16 mouse cellular contexts compared by ENCODE assay signal in the genomic region with DNA sequence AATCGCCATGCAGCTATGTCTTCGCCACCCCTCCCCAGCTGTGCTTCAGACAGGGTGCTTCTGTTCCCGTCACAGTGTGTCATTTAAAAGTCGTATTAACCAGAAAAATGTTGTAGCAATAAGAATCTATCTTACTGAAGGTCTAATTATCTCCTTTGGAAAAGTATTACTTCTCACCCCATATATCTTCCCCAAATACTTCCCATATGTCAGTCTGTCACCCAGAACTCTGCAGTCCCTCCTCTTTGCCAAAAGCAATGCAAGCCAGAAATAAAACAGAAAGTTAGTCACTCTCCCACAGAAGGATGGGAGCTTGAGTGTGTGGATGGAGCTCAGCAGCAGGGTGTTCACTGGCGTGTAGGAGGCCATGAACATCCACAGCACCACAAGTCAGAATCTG. TPM values are rescaled to one million over a fixed set of nuclear protein-coding genes. Genes with fewer than 3 reads are reported as not detected.
DNase-seq lines count a peak whose midpoint lies in the region; ATAC-seq and TF ChIP-seq lines count a peak whose summit lies in the region.
"Had no signal": no experiment of that assay in that cellular context is flagged by ENCODE, and none has a peak within 500 bp of the region (broad histone marks: within the 10 kb centered on the region; RNA-seq: fewer than 3 reads in every experiment).

No protein-coding gene starts in this region.

- TF ChIP-seq POLR2A in embryonic fibroblast, embryonic 13.5 days (IDR thresholded peaks at IDR 0.05; ENCODE audit: low read depth, low read length): no peak

- no peak overlapping the region for H3K4me3 ChIP-seq in embryonic fibroblast, embryonic 13.5 days (ENCODE audit: insufficient read depth, low read length)
- no peak overlapping the region for H3K4me3 ChIP-seq in intestine, embryonic 15.5 days (replicated peaks)
- H3K4me3 ChIP-seq: midbrain, embryonic 12.5 days had no signal

- peaks cover 15% of the 10 kb centered on the region for H3K36me3 ChIP-seq in intestine, embryonic 15.5 days
- H3K36me3 ChIP-seq: midbrain, embryonic 12.5 days had no signal

- H3K4me1 ChIP-seq in embryonic fibroblast, embryonic 13.5 days (ENCODE audit: control insufficient read depth, insufficient read depth, low read length): peaks cover 13% of the 10 kb centered on the region
- H3K4me1 ChIP-seq in intestine, embryonic 15.5 days (replicated peaks): no peaks in the 10 kb centered on the region; the same call in 1 of the 2 replicates
- H3K4me1 ChIP-seq: midbrain, embryonic 12.5 days had no signal

- peak overlapping the region; percentile 23 for H3K27ac ChIP-seq in embryonic fibroblast, embryonic 13.5 days (ENCODE audit: insufficient read depth, low read length)
- H3K27ac ChIP-seq in intestine, embryonic 15.5 days: no peak overlapping the region
- H3K27ac ChIP-seq: midbrain, embryonic 12.5 days; stomach, postnatal 0 days had no signal

- no peak overlapping the region for H3K4me2 ChIP-seq in intestine, embryonic 15.5 days (replicated peaks)
- H3K4me2 ChIP-seq: midbrain, embryonic 12.5 days had no signal

- no peak overlapping the region for H3K9ac ChIP-seq in intestine, embryonic 15.5 days
- H3K9ac ChIP-seq: midbrain, embryonic 12.5 days had no signal

- WGBS in intestine, embryonic 15.5 days: 91% methylated on average over 5 of the region's 5 CpGs

- TF ChIP-seq CTCF in embryonic fibroblast, embryonic 13.5 days (IDR thresholded peaks at IDR 0.05; ENCODE audit: borderline replicate concordance, insufficient read depth, low read length): no peak

- H3K9me3 ChIP-seq in intestine, embryonic 15.5 days: no peaks in the 10 kb centered on the region
- H3K9me3 ChIP-seq: midbrain, embryonic 12.5 days had no signal

- H3K27me3 ChIP-seq in intestine, embryonic 15.5 days (replicated peaks): no peaks in the 10 kb centered on the region
- H3K27me3 ChIP-seq: midbrain, embryonic 12.5 days had no signal

- ATAC-seq in intestine, embryonic 15.5 days: no peak

- DNase-seq in layer of hippocampus, adult 18-20 months (ENCODE audit: low spot score in 2 of 2): peak; percentile 54 to 76
- no peak for DNase-seq in layer of hippocampus, postnatal 25 days (ENCODE audit: extremely low spot score in 1 of 2, low spot score in 1 of 2)
- DNase-seq in brain, adult 2 months (ENCODE audit: low read depth, low spot score): peak; percentile 92
- peak; percentile 36 to 67 for DNase-seq in left cerebral cortex, adult 18-20 months (ENCODE audit: low spot score in 2 of 2)
- DNase-seq in thymus, postnatal 4 days: no peak
- no peak for DNase-seq in cerebellum, adult 9-11 months
- DNase-seq: adrenal gland, postnatal 14 days; cerebellum, adult 8-10 months; gastrocnemius, postnatal 36 days; liver; lung, adult 2 months; thymus, postnatal 36 days had no signal

RNA-seq across cellular contexts. Expression of a gene that starts 38.8 kb away (rescaled TPM):
- 10 to 100 TPM; 27.5 to 27.8 TPM for total RNA-seq in layer of hippocampus, adult 18-20 months (2021)
- 10 to 100 TPM; 23.5 to 25.6 TPM for total RNA-seq in layer of hippocampus, postnatal 25 days (2021)
- 16.7 and 18.9 TPM in 2 replicates for polyA plus RNA-seq in embryonic fibroblast, embryonic 13.5 days (2011; ENCODE audit: insufficient read length, low read depth, missing spikeins)
- total RNA-seq in left cerebral cortex, adult 18-20 months (2021): 10 to 100 TPM; 24.7 to 25.3 TPM
- polyA plus RNA-seq in intestine, embryonic 15.5 days (2015; fragmentation: Nextera tagmentation; extraction: Ambion mirVana): 23.2 and 25.8 TPM in 2 replicates

RNA-seq across cellular contexts. Expression of a gene that starts 38.9 kb away (rescaled TPM):
- 10 to 100 TPM; 37.7 to 38.1 TPM for total RNA-seq in layer of hippocampus, adult 18-20 months (2021)
- 10 to 100 TPM; 39.8 to 42.4 TPM for total RNA-seq in layer of hippocampus, postnatal 25 days (2021)
- polyA plus RNA-seq in embryonic fibroblast, embryonic 13.5 days (2011; ENCODE audit: insufficient read length, low read depth, missing spikeins): 15.1 and 15.5 TPM in 2 replicates
- total RNA-seq in left cerebral cortex, adult 18-20 months (2021): 10 to 100 TPM; 37.7 to 41.8 TPM
- 8.3 and 9.1 TPM in 2 replicates for polyA plus RNA-seq in intestine, embryonic 15.5 days (2015; fragmentation: Nextera tagmentation; extraction: Ambion mirVana)

RNA-seq across cellular contexts. Expression of a gene that starts 59.5 kb away (rescaled TPM):
- 10 to 100 TPM; 28.5 to 34.0 TPM for total RNA-seq in layer of hippocampus, adult 18-20 months (2021)
- 10 to 100 TPM; 36.0 to 47.8 TPM for total RNA-seq in layer of hippocampus, postnatal 25 days (2021)
- 92.1 and 137 TPM in 2 replicates for polyA plus RNA-seq in embryonic fibroblast, embryonic 13.5 days (2011; ENCODE audit: insufficient read length, low read depth, missing spikeins)
- total RNA-seq in left cerebral cortex, adult 18-20 months (2021): 10 to 100 TPM; 48.9 to 55.4 TPM
- 54.5 and 58.0 TPM in 2 replicates for polyA plus RNA-seq in intestine, embryonic 15.5 days (2015; fragmentation: Nextera tagmentation; extraction: Ambion mirVana)

Comparison
In these comparisons a context has a peak if more than half of its experiments do, and no peak if none do; other contexts are left out.
1. DNase-seq: peak in layer of hippocampus, adult 18-20 months (2 of 2), brain, adult 2 months (single experiment) and left cerebral cortex, adult 18-20 months (2 of 2); none in layer of hippocampus, postnatal 25 days (0 of 2), thymus, postnatal 4 days (single experiment) and cerebellum, adult 9-11 months (single experiment).